Mouse (Mus musculus) central nervous system, embryonic 14 days (tissue): ENCODE results near the gene Gm21981. TPM values are rescaled to one million over a fixed set of nuclear protein-coding genes. Genes with fewer than 3 reads are reported as not detected.

Source experiments
- polyA plus RNA-seq: library from polyadenylated mRNA; depleted of rRNA; stranded (reverse); fragments of >200 nt; gene quantifications from 2 replicates; pipeline ENCODE4 v1.2.3, GENCODE M21; 2012; rRNA removed

The Gm21981 gene
- 3.9 and 4.5 TPM in 2 replicates for polyA plus RNA-seq

DNA sequence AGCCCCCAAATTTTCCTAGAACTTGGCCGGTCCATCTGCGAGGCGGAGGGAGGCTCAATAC, at the start of gene Gm21981:
Gm21981 (minus strand) TSS at position 14 of the 61 bp plus-strand sequence.

GRCm38 (mm10) chr17:47736856-47737255, 42.6 kb upstream of the Gm21981 start, which contains the start of gene Tfeb:
Gene Tfeb (plus strand): TSS chr17:47737030.

DNA sequence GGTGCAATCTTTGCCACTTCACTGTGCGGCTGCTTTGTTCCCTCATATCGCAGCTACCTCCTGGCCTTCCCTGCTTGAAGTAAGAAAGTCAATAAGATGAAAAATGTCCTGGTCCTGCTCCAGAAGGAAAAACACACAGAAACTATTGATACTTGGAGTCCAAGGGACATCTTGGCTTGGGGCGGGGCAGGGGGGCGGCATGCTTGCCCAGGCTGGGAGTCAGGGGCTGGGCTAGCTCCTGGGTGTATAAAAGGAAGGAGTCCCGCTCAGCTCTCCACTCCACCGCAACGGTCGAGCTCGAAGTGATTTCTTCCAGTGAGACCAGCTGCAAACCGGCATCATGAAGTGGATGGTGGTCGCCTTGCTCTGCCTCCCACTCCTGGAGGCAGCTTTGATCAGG, 32.3 kb upstream of the Gm21981 start, which contains the start of gene Pgc:
Pgc (plus strand) TSS at position 277 of the 400 bp plus-strand sequence.

GRCm38 (mm10) chr17:47694503-47695336, 465 bp upstream of the Gm21981 start, which contains the start of gene Prickle4:
Gene Prickle4 (minus strand): TSS chr17:47694736.

GRCm38 (mm10) chr17:47688608-47689575, 5.4 kb downstream of the Gm21981 start, which contains the start of gene Frs3:
Gene Frs3 (plus strand): TSS chr17:47689030.

GRCm38 (mm10) chr17:47688344-47688607, 6.0 kb downstream of the Gm21981 start, which contains the start of gene Tomm6:
Gene Tomm6 (minus strand): TSS chr17:47688386.

Other genes starting within 250 kb of the Gm21981 start
- 42.1 and 43.3 TPM in 2 replicates for gene Taf8, start 192.2 kb downstream of the Gm21981 start, polyA plus RNA-seq
- gene Ccnd3, start 189.4 kb downstream of the Gm21981 start, polyA plus RNA-seq, result 70.8 and 130 TPM in 2 replicates
- 26.6 and 27.5 TPM in 2 replicates for gene Bysl, start 83.0 kb downstream of the Gm21981 start, polyA plus RNA-seq
- 52.6 and 55.4 TPM in 2 replicates for gene Med20, start 82.9 kb downstream of the Gm21981 start, polyA plus RNA-seq
- 2.2 and 2.3 TPM in 2 replicates for gene Gm20517, start 82.9 kb downstream of the Gm21981 start, polyA plus RNA-seq
- gene Usp49, start 63.8 kb downstream of the Gm21981 start, polyA plus RNA-seq, result 29.8 and 33.7 TPM in 2 replicates
- 83.6 and 105 TPM in 2 replicates for gene Tomm6, start 6.1 kb downstream of the Gm21981 start, polyA plus RNA-seq
- 36.2 and 40.0 TPM in 2 replicates for gene Frs3, start 5.4 kb downstream of the Gm21981 start, polyA plus RNA-seq
- gene Prickle4, start 281 bp upstream of the Gm21981 start, polyA plus RNA-seq, result 1.0 TPM in 2 replicates
- 0.08 TPM in 1 of 2 replicates, not detected in the other for gene Pgc, start 32.4 kb upstream of the Gm21981 start, polyA plus RNA-seq
- gene Tfeb, start 42.6 kb upstream of the Gm21981 start, polyA plus RNA-seq, result 2.4 and 3.7 TPM in 2 replicates
- gene Mdfi, start 140.2 kb upstream of the Gm21981 start, polyA plus RNA-seq, result 37.4 and 87.0 TPM in 2 replicates
- 88.7 and 94.3 TPM in 2 replicates for gene Foxp4, start 230.2 kb upstream of the Gm21981 start, polyA plus RNA-seq